Mouse (Mus musculus): ENCODE data around the gene Skint10. TPM values are rescaled to one million over a fixed set of nuclear protein-coding genes. Genes with fewer than 3 reads are reported as not detected.

Gene Skint10
- total RNA-seq (2022), result not detected

- DNase-seq (ENCODE audit: low spot score in 2 of 2), result no peak
These were observed at the start of gene Skint10 for GRCm38 (mm10) chr4:112774766-112775165. Gene Skint10 (minus strand): TSS chr4:112774866.

GRCm38 (mm10) chr4:112790646-112791045, 16.0 kb upstream of the Skint10 start:
- DNase-seq (ENCODE audit: low spot score in 2 of 2), result no peak

Other genes with a start within 250 kb of the Skint10 start
- not detected for gene Skint2, start 217.7 kb downstream of the Skint10 start, total RNA-seq (2022)